Mouse (Mus musculus): ENCODE data around the gene Sp100. TPM values are rescaled to one million over a fixed set of nuclear protein-coding genes. Genes with fewer than 3 reads are reported as not detected.

The Sp100 gene
- 2.8 TPM for polyA plus RNA-seq (2014; fragmentation: Illumina TruSeq; extraction: RNeasy Lipid Tissue Mini Kit (QIAGEN cat#74804); ENCODE audit: low read depth, low replicate concordance)

GRCm38 (mm10) chr1:85649881-85650280 lies at the start of gene Sp100:
Gene Sp100 (plus strand): TSS chr1:85649988.

DNA sequence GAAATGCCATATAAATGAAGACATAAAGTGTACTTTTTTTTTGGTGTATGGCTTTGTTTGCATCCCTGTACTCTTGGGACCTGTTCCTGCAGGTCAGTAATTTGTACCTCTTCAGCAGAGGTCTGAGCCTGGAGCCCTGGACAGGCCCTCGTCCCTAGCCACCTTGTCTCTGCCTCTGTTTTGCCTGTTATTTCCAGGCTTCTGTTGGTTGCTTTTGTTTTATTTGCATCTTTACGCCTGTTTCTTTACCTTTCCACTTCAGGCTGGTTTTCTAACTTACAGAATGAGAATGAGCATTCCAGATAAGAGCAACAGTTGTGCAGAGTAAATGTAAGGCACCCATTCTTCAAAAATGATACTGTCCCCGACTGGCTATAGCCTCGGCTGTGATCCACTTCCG lies 49.7 kb upstream of the Sp100 start, which contains the start of gene Sp140:
TSS of gene Sp140 (plus strand) at position 301 of the 400 bp plus-strand sequence.

Other genes with a start within 250 kb of the Sp100 start
- gene G530012D18Rik, start 74.3 kb upstream of the Sp100 start, polyA plus RNA-seq (2014; fragmentation: Illumina TruSeq; extraction: RNeasy Lipid Tissue Mini Kit (QIAGEN cat#74804); ENCODE audit: low read depth, low replicate concordance), result not detected
- gene Sp110, start 51.2 kb upstream of the Sp100 start, polyA plus RNA-seq (2014; fragmentation: Illumina TruSeq; extraction: RNeasy Lipid Tissue Mini Kit (QIAGEN cat#74804); ENCODE audit: low read depth, low replicate concordance), result 0.29 TPM
- 0.88 TPM for gene Sp140, start 49.6 kb upstream of the Sp100 start, polyA plus RNA-seq (2014; fragmentation: Illumina TruSeq; extraction: RNeasy Lipid Tissue Mini Kit (QIAGEN cat#74804); ENCODE audit: low read depth, low replicate concordance)
- gene A630001G21Rik, start 128.7 kb downstream of the Sp100 start, polyA plus RNA-seq (2014; fragmentation: Illumina TruSeq; extraction: RNeasy Lipid Tissue Mini Kit (QIAGEN cat#74804); ENCODE audit: low read depth, low replicate concordance), result 0.50 TPM
- 79.9 TPM for gene Cab39, start 143.5 kb downstream of the Sp100 start, polyA plus RNA-seq (2014; fragmentation: Illumina TruSeq; extraction: RNeasy Lipid Tissue Mini Kit (QIAGEN cat#74804); ENCODE audit: low read depth, low replicate concordance)
- 3.9 TPM for gene Itm2c, start 244.3 kb downstream of the Sp100 start, polyA plus RNA-seq (2014; fragmentation: Illumina TruSeq; extraction: RNeasy Lipid Tissue Mini Kit (QIAGEN cat#74804); ENCODE audit: low read depth, low replicate concordance)

Data from testis, adult 10 weeks (tissue).